ENCODE assay signal across 15 mouse cellular contexts in genomic region chr9:43234496-43234895, GRCm38 (mm10). TPM values are rescaled to one million over a fixed set of nuclear protein-coding genes. Genes with fewer than 3 reads are reported as not detected.
DNase-seq lines count a peak whose midpoint lies in the region; ATAC-seq and TF ChIP-seq lines count a peak whose summit lies in the region.
"Had no signal": no experiment of that assay in that cellular context is flagged by ENCODE, and none has a peak within 500 bp of the region (broad histone marks: within the 10 kb centered on the region; RNA-seq: fewer than 3 reads in every experiment).

No protein-coding gene starts in this region.

- no peaks in the 10 kb centered on the region for H3K9me3 ChIP-seq in intestine, embryonic 14.5 days (ENCODE audit: control insufficient read depth, low read length)
- no peaks in the 10 kb centered on the region for H3K9me3 ChIP-seq in intestine, postnatal 0 days (ENCODE audit: control insufficient read depth)
- no peaks in the 10 kb centered on the region for H3K9me3 ChIP-seq in liver, embryonic 15.5 days (replicated peaks)
- H3K9me3 ChIP-seq in midbrain, embryonic 15.5 days = no peaks in the 10 kb centered on the region
- H3K9me3 ChIP-seq: lung, embryonic 15.5 days had no signal

- peak overlapping the region; percentile 43; the same call in 1 of the 2 replicates for H3K27ac ChIP-seq in intestine, embryonic 14.5 days (ENCODE audit: low read depth)
- H3K27ac ChIP-seq in intestine, postnatal 0 days (ENCODE audit: low read depth, low read length) = no peak overlapping the region
- peak overlapping the region; percentile 93 for H3K27ac ChIP-seq in liver, embryonic 15.5 days (replicated peaks)
- no peak overlapping the region for H3K27ac ChIP-seq in midbrain, embryonic 15.5 days

- H3K9ac ChIP-seq in intestine, embryonic 14.5 days (ENCODE audit: low read length) = no peak overlapping the region
- no peak overlapping the region for H3K9ac ChIP-seq in intestine, postnatal 0 days (ENCODE audit: low read depth, low read length)
- H3K9ac ChIP-seq in liver, embryonic 15.5 days = peak overlapping the region; percentile 51
- H3K9ac ChIP-seq in midbrain, embryonic 15.5 days = no peak overlapping the region
- H3K9ac ChIP-seq: lung, embryonic 15.5 days had no signal

- no peak overlapping the region for H3K4me2 ChIP-seq in intestine, embryonic 14.5 days (ENCODE audit: low read length)
- no peak overlapping the region for H3K4me2 ChIP-seq in intestine, postnatal 0 days (replicated peaks; ENCODE audit: low read depth)
- peak overlapping the region; percentile 95 for H3K4me2 ChIP-seq in liver, embryonic 15.5 days
- no peak overlapping the region for H3K4me2 ChIP-seq in midbrain, embryonic 15.5 days
- H3K4me2 ChIP-seq: lung, embryonic 15.5 days had no signal

- peaks cover 76% of the 10 kb centered on the region for H3K4me1 ChIP-seq in intestine, embryonic 14.5 days (replicated peaks; ENCODE audit: control insufficient read depth, insufficient read depth, low read length)
- H3K4me1 ChIP-seq in intestine, postnatal 0 days (replicated peaks; ENCODE audit: control insufficient read depth, insufficient read depth, low read length) = peaks cover 32% of the 10 kb centered on the region
- peaks cover 99% of the 10 kb centered on the region for H3K4me1 ChIP-seq in liver, embryonic 15.5 days (replicated peaks)
- peaks cover 9% of the 10 kb centered on the region for H3K4me1 ChIP-seq in midbrain, embryonic 15.5 days

- TF ChIP-seq CTCF in intestine, postnatal 0 days (IDR thresholded peaks at IDR 0.05; ENCODE audit: low read depth) = no peak

- peaks cover 27% of the 10 kb centered on the region for H3K36me3 ChIP-seq in intestine, embryonic 14.5 days (ENCODE audit: control insufficient read depth, insufficient read depth, low read length)
- no peaks in the 10 kb centered on the region; the same call in 1 of the 2 replicates for H3K36me3 ChIP-seq in intestine, postnatal 0 days (ENCODE audit: control insufficient read depth, insufficient read depth)
- peaks cover 38% of the 10 kb centered on the region for H3K36me3 ChIP-seq in liver, embryonic 15.5 days (replicated peaks)
- H3K36me3 ChIP-seq in midbrain, embryonic 15.5 days (replicated peaks) = no peaks in the 10 kb centered on the region
- H3K36me3 ChIP-seq: lung, embryonic 15.5 days had no signal

- H3K4me3 ChIP-seq in intestine, embryonic 14.5 days (ENCODE audit: low read depth, low read length) = no peak overlapping the region
- H3K4me3 ChIP-seq in intestine, postnatal 0 days (ENCODE audit: low read depth, low read length) = no peak overlapping the region
- H3K4me3 ChIP-seq in liver, embryonic 15.5 days (replicated peaks) = peak overlapping the region; percentile 6; the same call in 1 of the 2 replicates
- no peak overlapping the region for H3K4me3 ChIP-seq in midbrain, embryonic 15.5 days
- H3K4me3 ChIP-seq: lung, embryonic 15.5 days had no signal

- ATAC-seq in intestine, embryonic 14.5 days (replicated peaks; ENCODE audit: low FRiP score, low TSS enrichment, low read depth) = no peak
- no peak for ATAC-seq in intestine, postnatal 0 days
- ATAC-seq in liver, embryonic 15.5 days (ENCODE audit: insufficient read depth) = peak; percentile 90
- no peak for ATAC-seq in midbrain, embryonic 15.5 days (replicated peaks)
- ATAC-seq: hindbrain, embryonic 16.5 days had no signal

- WGBS in intestine, embryonic 14.5 days = 57% methylated on average over 5 of the region's 5 CpGs
- WGBS in intestine, postnatal 0 days = 43% methylated on average over 5 of the region's 5 CpGs
- 13% methylated on average over 5 of the region's 5 CpGs for WGBS in liver, embryonic 15.5 days (ENCODE audit: insufficient replicate concordance)
- WGBS in midbrain, embryonic 15.5 days = 87% methylated on average over 5 of the region's 5 CpGs

- peak; percentile 24 for DNase-seq in adrenal gland, postnatal 10 days
- no peak for DNase-seq in adrenal gland, postnatal 14 days
- no peak for DNase-seq in intestine, embryonic 14.5 days (ENCODE audit: low spot score)
- DNase-seq in c-Kit-positive CD71-positive TER-119-negative erythroid progenitor cells, embryonic 14.5 days (ENCODE audit: low read depth) = peak; percentile 89
- DNase-seq in layer of hippocampus, postnatal 10 days (ENCODE audit: low spot score in 2 of 2) = no peak
- DNase-seq: B cell, adult 2 months; cerebellum, adult 9-11 months; kidney, postnatal 4 days; midbrain, embryonic 14.5 days had no signal

- H3K27me3 ChIP-seq in intestine, embryonic 14.5 days (replicated peaks; ENCODE audit: control insufficient read depth, insufficient read depth, low read length) = no peaks in the 10 kb centered on the region
- no peaks in the 10 kb centered on the region for H3K27me3 ChIP-seq in intestine, postnatal 0 days (replicated peaks; ENCODE audit: control insufficient read depth, insufficient read depth, low read length)
- no peaks in the 10 kb centered on the region for H3K27me3 ChIP-seq in liver, embryonic 15.5 days
- peaks cover 22% of the 10 kb centered on the region for H3K27me3 ChIP-seq in midbrain, embryonic 15.5 days (replicated peaks)
- H3K27me3 ChIP-seq: lung, embryonic 15.5 days had no signal

RNA-seq across cellular contexts. Expression of gene Oaf, which starts 5.2 kb away (rescaled TPM):
- total RNA-seq in adrenal gland, postnatal 10 days (2021) = 10 to 100 TPM; 24.8 to 46.9 TPM
- total RNA-seq in adrenal gland, postnatal 14 days (2021) = 23.4 and 34.9 TPM in 2 replicates
- 108 and 118 TPM in 2 replicates for polyA plus RNA-seq in intestine, embryonic 14.5 days (2014; fragmentation: Nextera tagmentation; extraction: Ambion mirVana)
- 39.7 and 45.5 TPM in 2 replicates for polyA plus RNA-seq in intestine, postnatal 0 days (2015; fragmentation: Nextera tagmentation; extraction: Ambion mirVana)
- polyA plus RNA-seq in liver, embryonic 15.5 days (2015; fragmentation: Nextera tagmentation; extraction: Ambion mirVana) = 26.8 and 30.0 TPM in 2 replicates
- 5.1 and 6.4 TPM in 2 replicates for polyA plus RNA-seq in midbrain, embryonic 15.5 days (2015; fragmentation: Nextera tagmentation; extraction: Ambion mirVana)
- total RNA-seq in layer of hippocampus, postnatal 10 days (2021) = 10 to 100 TPM; 12.2 to 14.6 TPM

RNA-seq across cellular contexts. Expression of gene Pou2f3, which starts 24.3 kb away (rescaled TPM):
- total RNA-seq in adrenal gland, postnatal 10 days (2021) = not detected
- total RNA-seq in adrenal gland, postnatal 14 days (2021) = not detected in 2 replicates
- polyA plus RNA-seq in intestine, embryonic 14.5 days (2014; fragmentation: Nextera tagmentation; extraction: Ambion mirVana) = 0.89 and 1.3 TPM in 2 replicates
- 0.18 TPM in 2 replicates for polyA plus RNA-seq in intestine, postnatal 0 days (2015; fragmentation: Nextera tagmentation; extraction: Ambion mirVana)
- not detected in 2 replicates for polyA plus RNA-seq in liver, embryonic 15.5 days (2015; fragmentation: Nextera tagmentation; extraction: Ambion mirVana)
- 0.08 and 0.14 TPM in 2 replicates for polyA plus RNA-seq in midbrain, embryonic 15.5 days (2015; fragmentation: Nextera tagmentation; extraction: Ambion mirVana)
- total RNA-seq in layer of hippocampus, postnatal 10 days (2021) = under 1 TPM in 1 of 2 experiments, not detected in 1; 0.22 TPM
- total RNA-seq: left cerebral cortex, postnatal 14 days had no signal
- polyA plus RNA-seq: midbrain, embryonic 14.5 days had no signal

Comparison
In these comparisons a context has a peak if more than half of its experiments do, and no peak if none do; other contexts are left out.
1. DNase-seq: peak in adrenal gland, postnatal 10 days (single experiment) and c-Kit-positive CD71-positive TER-119-negative erythroid progenitor cells, embryonic 14.5 days (single experiment); none in adrenal gland, postnatal 14 days (single experiment), intestine, embryonic 14.5 days (single experiment) and layer of hippocampus, postnatal 10 days (0 of 2).
2. H3K27ac ChIP-seq: peak in intestine, embryonic 14.5 days (single experiment) and liver, embryonic 15.5 days (single experiment); none in intestine, postnatal 0 days (single experiment) and midbrain, embryonic 15.5 days (single experiment).